Mouse (Mus musculus): Measurements from ENCODE around the gene Acacb. TPM values are rescaled to one million over a fixed set of nuclear protein-coding genes. Genes with fewer than 3 reads are reported as not detected.

The Acacb gene
- total RNA-seq, 2 experiments from 2014 or later, result 154 to 158 TPM

GRCm38 (mm10) chr5:114299883-114300610 is 153.7 kb downstream of the Acacb start:
- no peak for DNase-seq (ENCODE audit: low spot score)

Other genes starting within 250 kb of the Acacb start
- gene Coro1c, start 237.8 kb upstream of the Acacb start, total RNA-seq (2021), result 10 to 100 TPM in 1 of 2 experiments, 1 to 10 TPM in 1; 8.9 to 12.7 TPM
- gene Ssh1, start 152.6 kb upstream of the Acacb start, total RNA-seq (2021), result 1 to 10 TPM; 7.2 to 7.7 TPM
- gene Dao, start 142.8 kb upstream of the Acacb start, total RNA-seq (2021), result not detected
- 1 to 10 TPM; 7.2 to 8.2 TPM for gene Usp30, start 81.1 kb upstream of the Acacb start, total RNA-seq (2021)
- not detected for gene Svop, start 55.0 kb upstream of the Acacb start, total RNA-seq (2021)
- 1 to 10 TPM in 1 of 2 experiments, under 1 TPM in 1; 0.53 to 1.0 TPM for gene Alkbh2, start 18.3 kb upstream of the Acacb start, total RNA-seq (2021)
- 1 to 10 TPM; 6.0 to 9.2 TPM for gene Ung, start 16.1 kb upstream of the Acacb start, total RNA-seq (2021)
- not detected for gene Foxn4, start 127.3 kb downstream of the Acacb start, total RNA-seq (2021)
- under 1 TPM; 0.32 to 0.36 TPM for gene Myo1h, start 142.6 kb downstream of the Acacb start, total RNA-seq (2021)
- gene Kctd10, start 234.0 kb downstream of the Acacb start, total RNA-seq (2021), result 10 to 100 TPM; 15.2 to 21.4 TPM
- gene Ube3b, start 234.1 kb downstream of the Acacb start, total RNA-seq (2021), result 100 to 1,000 TPM; 108 to 115 TPM